Mouse (Mus musculus) retina, postnatal 7 days (tissue): ENCODE results near the gene Irgc1.

Source experiments
- DNase-seq: peaks from one replicate; pipeline ENCODE4 v3.0.0-alpha.2; 2012; ENCODE audit warnings: low read depth, low spot score

The Irgc1 gene

DNA sequence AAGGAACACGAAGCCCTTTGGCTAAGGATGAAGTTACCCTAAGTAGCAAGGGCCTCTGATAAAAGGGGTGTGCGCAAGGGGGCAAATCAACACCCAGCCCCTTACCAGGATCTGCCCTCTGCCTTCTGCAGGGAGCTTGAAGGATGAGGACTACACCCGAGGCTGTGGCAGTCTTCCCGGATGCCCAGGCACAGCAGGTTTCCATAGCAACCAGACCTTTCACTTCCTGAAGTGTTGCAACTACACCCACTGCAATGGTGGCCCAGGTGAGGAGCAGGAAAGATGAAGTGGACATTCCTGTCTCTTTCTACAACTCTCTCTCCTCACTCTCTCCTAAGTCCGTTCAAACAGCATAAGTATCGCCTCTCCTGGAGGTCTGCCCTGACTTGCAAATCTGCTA lies 20.3 kb upstream of the Irgc1 start:
- DNase-seq: no peak

DNA sequence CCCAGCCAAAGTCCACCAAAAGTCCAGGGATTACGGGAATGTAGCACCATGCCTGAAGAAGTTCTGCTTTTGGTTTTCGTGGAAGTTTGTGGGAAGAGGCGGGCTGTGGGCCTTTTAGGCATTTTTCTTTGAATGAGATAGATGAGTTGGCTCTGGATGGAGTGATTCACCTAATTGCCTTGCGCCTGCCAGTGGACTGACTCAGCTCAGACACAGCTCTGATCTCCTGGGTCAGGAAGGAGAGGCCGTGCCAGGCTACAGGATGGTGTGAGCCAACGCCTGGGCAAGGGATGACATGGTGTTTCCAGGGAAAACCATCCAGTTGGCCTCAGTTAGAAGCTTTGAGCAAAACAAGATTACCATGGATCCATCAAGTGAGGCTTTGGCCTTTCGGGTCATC lies 18.3 kb upstream of the Irgc1 start:
- no peak for DNase-seq

DNA sequence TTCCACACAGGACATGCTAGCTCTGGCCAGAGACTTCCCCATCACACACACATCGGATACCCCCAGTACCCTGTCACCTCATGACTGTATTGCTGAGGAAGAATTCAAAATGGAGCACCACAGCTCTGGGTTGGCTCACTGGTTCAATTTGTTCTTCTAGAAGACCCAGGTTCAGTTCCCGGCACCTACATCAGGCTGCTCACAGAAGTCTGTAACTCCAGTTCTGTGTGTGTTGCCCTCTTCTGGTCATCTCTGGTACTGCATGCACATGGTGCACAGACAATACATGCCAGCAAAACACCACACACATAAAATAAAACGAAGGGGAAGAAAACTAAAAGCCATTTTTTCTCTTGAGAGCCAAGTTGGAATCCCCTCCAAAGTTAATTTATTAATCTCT lies 17.0 kb upstream of the Irgc1 start:
- DNase-seq: no peak

DNA sequence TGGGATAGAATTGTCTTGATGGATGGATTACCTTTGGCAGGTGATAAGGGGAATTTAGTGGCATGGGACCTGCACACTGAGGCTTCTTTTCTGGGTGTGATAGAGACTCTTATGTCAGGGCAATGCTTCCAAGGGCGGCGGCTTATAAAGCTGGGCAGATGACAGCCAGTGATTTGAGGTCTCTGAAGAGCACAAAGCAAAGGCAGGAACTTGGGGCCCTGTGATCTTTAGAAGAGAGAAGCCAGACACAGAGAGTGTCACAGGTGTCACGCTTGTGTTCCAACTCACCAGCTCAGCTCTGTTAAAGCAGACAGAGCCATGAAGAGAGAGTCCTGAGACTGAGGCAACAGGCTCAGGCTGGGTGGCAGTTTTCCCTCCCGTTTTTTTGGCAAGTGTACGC lies 15.8 kb upstream of the Irgc1 start:
- no peak for DNase-seq

DNA sequence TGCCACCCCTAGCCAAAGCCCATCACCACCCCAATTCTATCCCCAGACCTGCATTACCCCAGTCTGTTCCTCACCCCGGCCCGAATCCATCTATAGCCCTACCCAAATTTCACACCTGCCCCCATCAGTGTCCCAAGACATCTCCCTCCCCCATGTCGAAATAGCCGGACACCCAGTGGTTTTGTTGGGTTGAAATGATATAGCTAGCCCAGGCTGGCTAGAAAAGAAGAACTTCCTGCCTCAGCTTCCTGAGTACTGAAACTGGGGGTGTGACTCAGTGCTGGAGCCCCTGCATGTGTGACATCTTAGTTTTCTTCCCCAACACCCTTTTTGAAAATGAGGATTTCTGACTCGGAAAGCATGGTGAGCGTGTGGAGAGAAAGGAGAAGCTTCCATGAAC lies 14.7 kb upstream of the Irgc1 start:
- no peak for DNase-seq

DNA sequence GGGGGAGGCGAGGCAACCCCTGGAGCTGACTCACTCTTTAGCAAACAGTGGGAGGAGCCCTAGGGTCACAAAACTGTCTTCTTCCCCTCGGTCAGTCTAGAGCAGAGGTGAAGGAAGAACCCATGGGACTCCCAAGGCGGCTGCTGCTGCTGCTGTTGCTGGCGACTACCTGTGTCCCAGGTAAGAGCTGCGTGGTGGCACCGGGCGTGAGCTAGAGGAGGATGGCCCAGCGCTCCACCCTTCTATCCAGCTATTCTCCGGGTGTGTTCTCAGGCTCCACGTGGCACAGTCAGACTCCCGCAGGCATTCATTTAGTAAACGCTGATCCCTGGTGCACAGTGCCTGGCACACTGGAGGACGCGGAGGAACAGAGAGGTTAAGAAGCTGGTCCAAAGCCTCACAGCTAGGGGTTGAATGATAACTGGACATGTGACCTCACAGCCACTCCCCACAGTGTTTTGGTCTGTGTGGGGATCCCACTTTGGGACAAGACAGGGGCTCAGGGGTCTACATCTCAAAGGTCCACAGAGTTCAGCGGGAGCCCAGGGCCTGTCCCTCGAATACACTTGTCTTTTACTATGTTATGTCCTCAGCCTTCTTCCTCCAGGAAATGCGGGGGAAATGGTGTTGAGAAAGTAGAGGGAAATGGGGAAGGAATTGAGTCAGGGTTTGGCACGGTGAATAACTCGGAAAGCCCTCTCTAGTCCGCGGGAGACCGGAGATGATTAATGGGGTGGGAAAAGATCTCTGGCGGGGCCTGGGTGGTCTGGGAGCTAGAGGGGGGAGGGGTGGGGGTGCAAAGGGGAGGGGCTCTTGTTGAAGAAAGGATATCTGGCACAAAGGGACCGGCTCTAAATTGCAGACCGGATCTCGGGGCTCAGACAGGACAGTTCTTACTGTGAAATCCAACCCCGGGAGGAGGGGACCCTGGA lies 10.6 kb upstream of the Irgc1 start, which contains the start of gene Plaur:
Gene Plaur, plus strand, starts transcription at position 97 of the 932 bp plus-strand sequence.
- DNase-seq: no peak

DNA sequence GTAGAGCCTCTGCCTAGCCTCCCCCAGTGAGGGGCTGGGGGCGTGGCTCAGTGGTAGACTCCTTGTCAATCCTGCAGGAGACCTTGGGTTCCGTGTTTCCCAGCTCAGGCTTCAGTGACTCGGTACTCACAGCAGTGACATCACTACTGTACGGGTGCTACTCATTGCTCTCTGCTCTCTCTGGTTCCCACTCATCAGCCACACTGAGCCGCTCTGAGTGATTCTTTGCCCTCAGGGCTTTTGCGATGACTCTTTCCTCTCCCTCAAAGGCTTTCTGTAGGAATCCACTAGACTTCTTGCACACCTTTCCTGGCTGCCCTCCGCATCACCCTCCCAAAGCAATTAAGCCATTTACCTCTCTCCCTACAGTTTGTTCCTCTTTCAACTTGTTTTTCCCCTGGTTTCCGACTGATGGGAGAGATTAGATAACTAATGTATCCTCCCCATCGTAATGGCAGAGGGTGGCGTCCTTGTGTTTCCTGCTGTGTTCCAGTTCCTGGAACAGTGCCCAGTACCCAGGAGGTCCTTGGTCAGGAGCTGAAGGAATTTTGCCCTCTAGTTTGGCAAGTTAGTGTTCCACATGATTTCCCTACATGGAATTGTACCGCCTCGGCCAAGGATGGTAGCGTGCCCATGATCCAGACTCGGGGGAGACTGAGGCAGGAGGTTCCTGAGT lies 9.4 kb upstream of the Irgc1 start:
- DNase-seq: no peak

DNA sequence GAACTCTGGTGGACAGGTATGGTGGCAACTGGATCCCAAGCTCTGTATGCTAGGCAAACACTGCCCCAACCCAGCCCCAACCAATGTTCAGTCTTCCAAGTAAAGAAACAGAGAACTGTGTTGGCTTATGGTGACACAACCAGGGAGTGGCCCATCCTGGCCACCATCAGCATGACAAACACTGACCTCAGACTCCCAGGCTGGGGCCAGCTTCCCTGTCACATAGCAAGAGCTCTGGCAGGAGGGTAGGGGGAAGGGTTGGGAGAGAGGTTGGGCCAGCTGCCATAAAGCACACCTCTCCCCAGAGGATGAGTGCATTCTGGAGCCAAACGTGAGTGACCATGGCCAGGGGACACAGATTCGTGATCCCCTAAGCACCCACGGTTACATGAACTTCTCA lies 7.7 kb upstream of the Irgc1 start:
- DNase-seq: no peak

DNA sequence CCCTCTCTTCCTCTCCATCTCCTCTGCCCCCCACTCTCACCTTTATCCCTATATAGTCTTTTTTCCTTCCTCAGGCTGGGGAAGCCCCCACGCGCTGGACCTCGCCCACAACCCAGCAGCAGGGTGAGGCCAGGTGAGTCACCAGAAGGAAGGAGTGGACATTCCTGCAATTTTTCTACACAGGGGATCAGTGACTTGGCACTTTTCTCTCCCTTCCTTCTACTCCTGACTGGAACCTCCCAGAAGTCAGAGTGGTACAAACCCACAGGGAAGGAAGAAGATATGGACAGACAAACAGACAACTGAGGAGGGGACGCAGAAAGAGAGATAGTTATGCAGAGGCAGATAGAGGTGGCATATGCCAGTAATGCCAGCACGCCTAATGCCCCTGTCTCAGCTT lies 7.3 kb upstream of the Irgc1 start:
- DNase-seq: no peak

DNA sequence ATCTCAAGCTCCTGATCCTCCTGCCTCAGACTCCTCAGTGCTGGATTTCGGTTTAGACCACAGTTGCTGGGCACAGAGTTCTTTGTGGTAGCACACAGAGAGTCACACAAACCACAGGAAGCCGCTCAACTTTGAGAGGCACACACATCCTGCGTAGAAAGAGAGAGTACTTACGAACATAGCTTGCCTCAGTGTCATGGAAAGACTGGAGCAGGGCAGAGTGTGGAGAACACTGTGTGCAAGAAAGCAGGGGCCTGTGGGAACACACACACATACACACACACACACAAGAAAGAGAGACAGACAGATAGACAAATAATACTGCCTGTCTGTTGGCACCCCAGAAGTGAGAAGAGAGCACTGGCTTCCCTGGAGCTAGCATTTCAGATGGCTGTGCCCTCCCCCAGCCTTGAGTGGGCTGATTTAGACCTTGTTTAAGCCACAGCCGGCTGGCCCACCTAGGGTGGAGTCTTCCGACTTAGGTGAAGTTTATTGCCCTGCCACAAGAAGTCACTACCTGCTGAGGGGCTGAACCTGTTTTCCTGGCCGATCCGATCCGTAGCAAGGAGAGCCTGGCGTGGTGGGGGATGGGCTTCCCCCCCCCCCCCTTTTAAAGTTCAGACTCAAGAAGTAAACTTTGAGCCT lies 5.8 kb upstream of the Irgc1 start:
- DNase-seq: no peak

DNA sequence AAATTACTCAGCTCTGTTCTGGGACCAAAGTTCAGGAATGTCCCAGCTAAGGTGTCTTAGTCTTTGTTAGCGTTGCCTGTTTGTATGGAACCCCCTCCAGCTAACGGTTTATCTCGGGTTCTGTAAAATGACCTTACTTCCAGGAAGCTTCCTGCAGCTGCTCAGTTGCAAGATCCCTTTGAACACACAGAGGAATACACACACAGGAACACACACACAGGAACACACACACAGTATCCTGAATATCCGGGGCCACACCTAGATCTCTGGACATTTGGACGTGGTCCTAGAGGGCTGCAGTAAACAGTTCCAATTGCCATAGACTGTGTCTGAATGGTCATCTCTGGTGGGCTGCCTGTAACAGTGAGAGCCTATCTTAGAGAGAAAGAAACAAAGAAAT lies 3.6 kb upstream of the Irgc1 start:
- no peak for DNase-seq

DNA sequence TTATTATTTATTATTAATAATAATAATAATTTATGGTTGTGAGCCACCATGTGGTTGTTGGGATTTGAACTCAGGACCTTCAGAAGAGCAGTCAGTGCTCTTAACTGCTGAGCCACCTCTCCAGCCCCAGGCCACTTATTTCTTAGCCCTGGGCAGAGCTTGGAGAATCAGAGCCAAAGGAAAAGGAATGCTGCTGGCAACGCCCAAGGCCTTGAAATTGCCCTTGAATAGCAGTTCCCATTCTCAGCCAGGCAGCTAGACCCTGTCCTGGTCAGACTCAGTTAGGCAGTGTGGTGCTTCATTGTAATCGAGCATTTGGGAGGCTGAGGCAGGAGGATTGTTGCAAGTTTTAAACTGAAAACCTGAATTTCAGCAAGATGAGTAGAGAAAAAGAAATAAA lies 2.1 kb upstream of the Irgc1 start:
- DNase-seq: no peak

DNA sequence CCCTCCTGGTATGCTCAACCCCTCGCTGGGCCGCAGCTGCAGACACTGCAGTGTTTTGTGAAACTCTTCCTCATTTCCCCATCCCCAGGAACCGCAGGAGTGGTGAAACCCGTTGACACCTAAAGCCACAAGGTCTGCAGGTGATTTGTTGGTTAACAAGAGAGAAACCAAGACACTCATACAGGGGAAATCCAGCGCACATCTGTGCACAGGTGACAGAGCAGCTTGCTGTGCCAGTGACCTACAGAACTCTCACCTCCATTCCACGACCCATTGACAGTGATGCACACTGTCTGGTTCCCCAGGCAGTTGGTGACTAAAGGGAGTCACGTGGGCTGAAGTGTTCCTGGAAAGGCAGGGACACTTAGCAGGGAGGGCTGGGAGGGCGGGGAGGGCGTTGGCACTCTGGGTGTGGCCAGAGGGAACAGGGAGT lies 1.5 kb downstream of the Irgc1 start:
- DNase-seq: no peak

DNA sequence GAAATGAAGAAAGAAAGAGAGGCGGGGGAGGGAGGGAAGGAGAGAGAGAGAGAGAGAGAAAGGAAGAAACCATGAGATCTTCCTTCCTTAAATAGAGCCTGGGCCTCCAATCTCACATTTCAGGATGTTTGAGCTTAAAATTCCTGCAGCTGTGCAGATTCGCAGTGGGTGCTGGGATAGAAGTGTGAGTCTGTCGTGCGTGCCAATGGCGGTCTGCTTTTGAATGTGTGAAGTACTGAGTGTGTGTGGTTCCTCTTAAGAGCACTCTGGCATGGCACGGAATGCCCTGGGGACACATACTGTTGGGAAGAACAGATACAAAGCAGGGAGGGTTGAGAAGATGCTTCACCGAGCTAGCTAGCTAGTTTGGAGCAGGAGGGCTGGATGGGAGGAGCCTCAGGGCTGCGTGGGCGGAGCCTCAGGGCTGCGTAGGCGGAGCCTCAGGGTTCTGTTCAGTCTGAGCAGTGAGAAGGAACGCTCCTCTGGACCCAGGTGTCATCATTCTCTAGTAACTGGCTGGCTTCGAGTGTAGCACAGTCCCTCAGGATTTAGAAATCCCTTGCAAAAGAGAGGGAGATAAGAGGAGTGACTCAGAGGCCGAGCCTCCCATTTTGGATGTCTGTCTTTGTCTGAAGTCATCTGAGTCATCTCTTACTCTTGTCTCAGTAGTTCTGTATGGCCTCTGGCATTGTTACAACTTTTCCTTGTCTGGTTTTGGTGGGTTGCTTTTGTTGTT lies 3.1 kb downstream of the Irgc1 start:
- no peak for DNase-seq

DNA sequence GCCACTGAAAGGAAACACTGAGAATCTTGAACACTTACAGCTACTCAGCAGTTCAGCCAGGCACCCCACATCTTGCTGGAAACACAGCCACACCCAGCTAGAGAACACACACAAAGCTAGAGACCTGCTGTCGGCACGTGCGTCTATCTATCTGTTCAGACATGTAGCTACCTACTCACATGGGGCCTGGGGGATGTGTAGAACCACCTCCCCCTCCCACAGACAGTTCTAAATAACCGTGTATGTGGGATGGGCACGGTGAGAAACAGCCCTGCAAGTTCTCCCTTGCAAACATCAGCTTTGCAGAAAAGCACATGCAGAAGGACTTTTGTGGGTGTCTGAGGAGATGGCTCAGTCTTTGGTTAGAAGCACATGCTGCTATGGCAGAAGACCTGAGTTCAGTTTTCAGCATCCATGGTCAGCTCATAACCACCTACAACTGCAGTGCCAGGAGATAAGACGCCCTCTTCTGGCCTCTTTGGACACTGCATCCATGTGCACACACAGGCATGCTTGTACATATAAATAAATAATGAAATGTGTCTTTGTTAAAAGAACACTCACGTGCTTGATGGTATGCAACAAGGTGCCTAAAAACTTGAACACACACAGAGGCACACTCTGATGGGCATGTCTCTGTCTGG lies 5.3 kb downstream of the Irgc1 start:
- DNase-seq: no peak

DNA sequence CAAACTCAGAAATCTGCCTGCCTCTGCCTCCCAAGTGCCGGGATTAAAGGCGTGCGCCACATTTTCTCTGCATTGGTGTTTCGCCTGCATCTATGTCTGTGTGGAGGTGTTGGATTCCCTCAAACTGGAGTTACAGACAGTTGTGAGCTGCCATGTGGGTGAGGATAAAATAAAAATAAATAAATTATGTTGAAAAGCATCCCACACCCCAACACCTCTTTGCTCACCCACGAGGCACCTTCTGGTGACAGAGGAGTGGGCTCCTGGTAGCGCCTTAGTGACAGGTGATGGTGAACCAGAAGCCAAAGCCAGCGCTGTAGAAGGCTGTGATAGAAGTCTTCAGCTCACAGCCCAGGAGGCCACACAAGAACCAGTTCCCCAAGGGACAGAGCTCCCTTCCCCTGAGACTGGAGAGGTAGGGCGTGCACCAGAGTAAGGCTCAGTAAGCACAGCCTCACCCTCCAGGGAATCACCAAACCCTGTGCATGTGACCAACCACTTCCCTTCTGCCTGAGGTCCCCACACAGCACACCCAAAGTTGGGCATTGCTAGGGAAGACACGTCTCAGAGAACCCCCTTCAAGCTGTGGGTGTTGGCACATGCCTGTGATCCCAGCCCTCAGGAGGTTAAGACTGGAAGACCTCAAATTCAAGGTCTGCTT lies 6.7 kb downstream of the Irgc1 start:
- DNase-seq: no peak

DNA sequence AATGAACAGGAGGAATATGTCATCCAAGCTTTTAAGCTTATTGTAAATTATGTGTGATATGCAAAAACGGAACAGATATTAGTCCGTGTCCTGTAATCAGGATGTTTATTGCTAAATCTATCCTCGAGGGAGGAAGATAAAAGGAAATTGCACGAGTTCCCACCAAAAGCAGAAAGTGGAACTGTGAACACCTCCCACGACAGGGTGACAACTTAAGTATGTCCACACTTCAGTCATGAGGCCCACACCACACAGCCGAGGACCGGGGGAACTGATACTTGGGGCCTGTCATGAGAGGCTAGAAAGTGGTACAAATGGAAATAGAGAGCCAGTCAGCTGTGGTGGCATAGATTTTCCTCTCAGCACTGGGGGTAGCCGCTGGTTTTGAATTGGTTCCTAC lies 9.8 kb downstream of the Irgc1 start:
- no peak for DNase-seq

DNA sequence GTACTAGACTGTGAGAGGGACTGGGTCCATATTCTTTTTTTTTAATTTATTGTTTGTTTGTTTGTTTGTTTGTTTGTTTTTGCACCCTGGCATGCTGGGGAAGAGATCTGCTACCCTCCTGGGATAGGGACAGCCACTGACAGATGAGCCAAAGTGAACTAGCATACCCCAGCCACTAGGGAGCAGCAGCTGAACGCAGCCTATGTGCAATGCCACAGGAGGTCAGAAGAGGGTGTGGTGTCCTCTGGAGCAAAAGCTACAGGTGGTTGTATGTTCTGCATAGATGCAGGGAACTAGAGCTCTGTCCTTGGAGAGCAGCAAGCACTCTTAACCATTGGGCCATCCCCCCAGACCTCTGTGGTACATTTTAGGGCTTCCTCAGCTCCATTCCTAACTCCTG lies 10.3 kb downstream of the Irgc1 start:
- peak; percentile 50 for DNase-seq

DNA sequence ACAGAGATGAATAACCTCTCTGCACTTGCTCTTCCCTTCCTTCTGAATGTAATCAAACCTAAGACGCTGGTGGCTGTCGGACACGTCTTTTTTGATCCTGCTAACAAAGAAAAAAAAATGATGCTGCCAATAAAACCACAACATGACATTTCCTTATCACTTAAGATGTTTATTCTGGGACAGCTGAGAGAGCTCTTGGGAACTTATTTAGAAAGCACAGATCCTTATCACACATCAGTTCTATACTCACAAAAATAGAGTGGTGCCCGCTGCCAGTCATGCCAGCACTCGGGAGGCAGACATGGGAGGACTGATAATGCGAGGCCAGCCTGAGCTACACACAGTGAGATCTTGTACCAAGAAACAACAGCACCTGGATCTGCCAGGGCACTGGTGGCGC lies 12.2 kb downstream of the Irgc1 start:
- no peak for DNase-seq

DNA sequence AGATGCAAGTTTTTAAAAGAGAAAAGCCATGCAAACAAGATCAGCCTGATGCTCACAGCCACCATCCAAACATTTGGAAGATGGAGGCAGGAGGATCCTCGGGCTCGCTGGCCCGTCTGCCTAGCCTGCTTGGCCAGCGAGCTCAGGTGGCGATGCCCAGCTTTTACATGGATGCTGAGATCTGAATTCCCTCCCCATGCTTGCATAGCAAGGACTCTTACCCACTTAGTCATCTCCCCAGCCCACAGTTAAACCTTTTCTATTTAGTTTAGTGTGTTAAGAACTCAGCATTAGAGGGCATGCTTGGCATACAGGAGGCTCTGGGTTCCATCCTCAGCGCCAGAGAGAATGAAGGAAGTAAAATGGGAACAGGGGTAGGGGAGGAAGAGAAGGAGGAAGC lies 12.9 kb downstream of the Irgc1 start:
- DNase-seq: no peak

DNA sequence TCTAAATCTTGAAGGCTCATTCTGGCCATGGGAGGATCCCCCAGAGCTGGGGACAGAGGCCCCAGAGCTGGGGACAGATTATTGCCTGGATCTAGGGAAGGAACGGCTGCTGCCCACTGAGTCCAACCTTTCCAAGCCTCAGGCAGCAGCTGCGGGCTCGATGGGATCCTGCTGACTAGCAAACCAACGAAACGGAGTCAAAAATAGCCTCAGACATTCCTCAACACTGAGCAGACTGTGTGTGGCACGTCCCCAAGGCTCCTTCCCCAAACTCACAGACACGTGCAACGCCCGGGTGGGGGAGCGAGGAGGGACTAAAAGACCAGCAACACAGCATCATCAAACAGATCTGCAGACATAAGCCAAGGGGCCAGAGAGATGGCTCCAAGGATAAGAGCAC lies 14.1 kb downstream of the Irgc1 start:
- DNase-seq: no peak
